Mouse (Mus musculus): ENCODE results near the gene Lrrk1.

The Lrrk1 gene

GRCm38 (mm10) chr7:66333906-66334500 is 54.1 kb downstream of the Lrrk1 start:
- no peak for DNase-seq

GRCm38 (mm10) chr7:66332340-66332739 is 55.8 kb downstream of the Lrrk1 start:
- DNase-seq: no peak

GRCm38 (mm10) chr7:66330610-66331009 is 57.5 kb downstream of the Lrrk1 start:
- DNase-seq: no peak

DNA sequence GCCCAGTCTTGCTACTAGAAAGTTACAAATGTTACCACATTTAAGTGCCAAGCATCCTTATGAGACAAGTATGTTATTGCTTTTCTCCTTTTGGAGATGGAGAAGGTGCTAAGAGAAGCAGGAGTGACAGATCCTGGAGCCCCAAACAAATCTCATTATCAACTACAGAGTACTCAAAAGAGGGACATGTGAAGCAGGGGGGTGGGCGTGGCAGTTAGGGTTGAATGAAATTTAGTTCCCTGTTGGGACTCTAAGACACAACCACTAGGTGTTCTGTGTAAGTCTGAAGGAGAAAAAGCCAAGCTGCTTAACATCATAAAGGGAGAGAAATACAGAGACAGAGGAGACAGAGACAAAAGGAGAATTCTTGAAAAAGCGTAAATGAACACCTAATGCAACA is 60.6 kb downstream of the Lrrk1 start:
- DNase-seq: no peak

DNA sequence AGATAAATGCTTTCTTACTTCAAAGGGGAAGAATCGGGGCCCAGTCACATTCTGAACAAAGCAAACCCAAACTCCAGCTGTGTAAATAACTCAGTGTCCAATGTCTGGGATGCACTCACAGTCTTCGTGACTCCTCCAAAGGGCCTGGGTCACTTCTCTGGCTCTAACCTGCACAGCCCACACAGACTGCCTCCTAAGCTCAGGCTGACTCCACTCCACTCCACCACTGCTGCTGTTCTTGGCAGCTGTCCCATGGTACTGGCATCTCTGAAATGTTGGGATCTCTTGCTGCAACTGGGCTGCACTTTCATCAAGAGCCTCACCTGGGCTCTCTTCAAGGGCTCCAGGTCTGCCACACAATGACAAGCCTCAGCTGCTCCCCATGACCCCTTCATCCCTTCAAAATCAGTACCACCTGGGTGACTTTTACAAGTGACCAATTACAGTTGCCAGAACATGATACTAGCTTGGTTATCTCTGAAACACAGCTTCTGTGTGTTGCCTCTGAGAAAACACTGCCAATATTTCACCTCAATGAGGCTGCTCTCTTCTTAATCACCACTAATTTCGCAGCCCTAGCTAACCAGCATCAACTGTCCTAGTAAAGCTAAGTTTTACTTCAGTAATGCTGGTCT is 62.6 kb downstream of the Lrrk1 start:
- no peak for DNase-seq

- no peak for DNase-seq
Observed at GRCm38 (mm10) chr7:66323252-66324015, 64.7 kb downstream of the Lrrk1 start.

DNA sequence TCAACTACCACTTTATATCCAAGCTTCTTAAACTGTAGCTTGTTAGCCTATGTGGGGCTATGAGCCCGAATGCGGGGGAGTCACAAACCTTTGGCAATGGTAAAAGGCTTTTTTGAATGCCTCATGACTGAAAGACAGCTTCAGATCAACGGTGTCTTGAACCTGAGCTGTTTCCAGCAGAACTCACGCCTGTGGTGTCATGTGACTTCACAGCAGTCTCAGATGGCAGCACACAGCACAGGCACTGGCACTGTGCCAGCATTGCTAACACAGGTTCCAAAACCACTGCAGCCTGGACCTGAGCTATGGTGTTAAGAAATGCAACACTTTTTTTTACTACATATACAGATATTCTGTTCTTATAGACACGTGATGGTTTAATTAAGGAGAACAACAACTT is 67.2 kb downstream of the Lrrk1 start:
- DNase-seq: peak in 1 of 2 experiments; percentile 24

GRCm38 (mm10) chr7:66318147-66318546 is 70.0 kb downstream of the Lrrk1 start:
- no peak for DNase-seq

GRCm38 (mm10) chr7:66310670-66311656 is 77.2 kb downstream of the Lrrk1 start:
- peak; percentile 19 to 34 for DNase-seq

GRCm38 (mm10) chr7:66309950-66310669 is 78.0 kb downstream of the Lrrk1 start:
- peak; percentile 59 to 73 for DNase-seq

GRCm38 (mm10) chr7:66309240-66309949 is 78.8 kb downstream of the Lrrk1 start:
- peak in 1 of 2 experiments; percentile 29 for DNase-seq

DNA sequence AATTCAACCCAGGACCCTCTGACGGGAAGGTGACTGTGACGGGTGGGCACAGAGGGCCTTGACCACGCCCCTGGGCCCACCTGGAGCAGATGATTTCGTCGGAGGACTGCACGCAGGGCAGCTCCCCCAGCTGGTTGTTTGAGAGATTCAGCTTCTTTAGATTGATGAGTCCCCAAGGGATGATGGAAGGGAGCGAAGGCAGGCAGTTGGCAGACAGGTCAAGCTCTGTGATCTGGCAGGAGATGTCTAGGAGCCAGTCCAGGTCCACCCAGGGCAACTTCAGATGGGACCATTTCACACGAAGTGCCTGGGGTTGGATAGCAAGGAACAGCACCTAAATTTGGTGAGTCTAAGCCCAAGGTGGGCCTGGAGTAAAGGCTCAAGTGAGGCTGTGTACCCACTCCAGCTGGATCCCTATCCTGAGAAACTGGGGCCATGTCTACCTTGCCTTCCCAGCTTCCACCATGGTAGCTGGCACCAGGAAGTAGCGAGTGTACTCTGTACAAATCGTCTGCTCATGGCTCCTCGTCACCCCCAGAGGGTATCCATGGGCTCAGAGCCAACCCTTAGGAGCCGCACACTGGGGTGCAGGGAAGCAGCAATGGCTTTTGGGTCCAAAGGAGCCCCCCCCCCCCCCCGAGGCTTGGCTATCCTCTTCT is 79.4 kb downstream of the Lrrk1 start:
- no peak for DNase-seq

DNA sequence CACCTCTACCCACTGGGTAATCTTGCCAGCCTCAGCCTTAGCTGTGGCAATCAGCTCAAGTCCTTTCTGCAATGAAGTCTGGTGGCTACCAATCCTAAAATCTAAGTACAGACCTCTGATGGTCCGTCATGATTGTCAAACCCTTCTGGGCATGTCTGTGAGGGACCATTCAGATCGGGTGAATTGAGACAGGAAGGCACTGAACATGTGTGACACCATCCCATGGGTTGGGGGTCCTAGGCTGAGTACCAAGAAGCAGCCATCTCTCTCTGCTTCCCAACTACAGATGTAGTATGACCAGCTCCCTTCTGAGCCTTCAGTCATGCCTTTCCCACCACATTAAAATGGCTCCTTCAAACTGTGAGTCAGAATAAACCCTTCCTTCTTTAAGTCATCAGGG is 80.4 kb downstream of the Lrrk1 start:
- no peak for DNase-seq

DNA sequence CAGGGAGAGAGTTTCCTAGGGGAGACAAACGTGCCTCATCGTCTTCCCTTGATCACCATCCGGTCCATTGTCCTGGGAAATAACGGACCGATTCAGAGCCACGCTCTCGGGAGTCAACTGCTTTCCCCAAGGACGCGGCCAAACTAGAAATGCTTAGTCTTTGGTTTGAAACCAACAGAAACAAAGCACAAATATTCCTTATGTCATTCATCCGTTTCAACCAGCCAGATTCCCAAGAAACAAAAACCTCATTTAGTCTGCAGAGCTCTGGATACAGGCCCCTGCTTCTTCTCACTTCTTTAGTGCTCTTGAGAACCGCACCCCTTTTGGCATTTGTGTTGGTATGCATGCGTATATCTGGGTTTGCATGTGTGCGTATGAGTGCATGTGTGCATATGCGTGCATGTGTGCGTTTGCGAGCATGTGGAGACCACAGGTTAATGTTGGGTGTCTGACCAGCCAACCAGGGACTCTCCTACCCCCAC is 82.4 kb downstream of the Lrrk1 start:
- DNase-seq: no peak

GRCm38 (mm10) chr7:66304993-66305713 is 83.0 kb downstream of the Lrrk1 start:
- no peak for DNase-seq

DNA sequence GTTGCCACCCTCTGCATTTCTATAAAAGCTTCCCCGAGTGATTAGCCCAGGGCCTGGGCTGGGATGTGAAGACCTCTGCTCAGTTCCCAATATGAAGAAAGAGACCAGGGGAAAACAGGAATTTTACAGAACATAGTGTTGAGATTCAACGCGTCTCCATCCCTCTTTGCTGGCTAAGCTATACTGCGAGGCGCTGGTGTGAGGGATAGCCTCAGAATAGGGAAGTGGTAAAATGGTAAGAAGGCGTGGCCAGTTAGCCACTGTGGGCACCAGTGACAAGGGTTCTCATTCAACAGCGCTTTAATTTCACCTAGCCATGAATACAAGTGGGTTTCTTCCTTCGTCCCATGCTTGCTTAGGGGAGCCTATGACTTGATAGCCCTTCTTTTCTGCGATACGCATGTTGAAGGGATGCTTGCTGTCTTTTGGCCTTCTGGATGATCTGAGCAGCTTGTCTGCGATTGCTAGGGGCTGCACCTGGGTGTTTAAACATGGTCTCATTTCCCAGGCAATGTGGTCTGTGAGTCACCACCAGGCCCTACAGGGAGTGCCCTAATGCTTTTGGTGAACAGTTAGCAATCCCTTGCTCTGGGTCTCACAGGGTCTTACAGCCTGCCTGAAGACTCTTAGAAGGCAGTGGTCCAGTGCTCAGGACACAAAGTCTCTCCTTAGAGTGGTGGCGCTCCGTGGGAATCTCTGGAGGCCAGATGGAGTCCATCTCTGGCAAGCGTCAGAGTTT is 84.1 kb downstream of the Lrrk1 start:
- no peak for DNase-seq

- DNase-seq: no peak
Observed at GRCm38 (mm10) chr7:66301486-66301885, 86.7 kb downstream of the Lrrk1 start.

GRCm38 (mm10) chr7:66300680-66301079 is 87.5 kb downstream of the Lrrk1 start:
- DNase-seq: peak; percentile 83 to 90

GRCm38 (mm10) chr7:66297656-66298021 is 90.5 kb downstream of the Lrrk1 start:
- no peak for DNase-seq
